In the genomic region with DNA sequence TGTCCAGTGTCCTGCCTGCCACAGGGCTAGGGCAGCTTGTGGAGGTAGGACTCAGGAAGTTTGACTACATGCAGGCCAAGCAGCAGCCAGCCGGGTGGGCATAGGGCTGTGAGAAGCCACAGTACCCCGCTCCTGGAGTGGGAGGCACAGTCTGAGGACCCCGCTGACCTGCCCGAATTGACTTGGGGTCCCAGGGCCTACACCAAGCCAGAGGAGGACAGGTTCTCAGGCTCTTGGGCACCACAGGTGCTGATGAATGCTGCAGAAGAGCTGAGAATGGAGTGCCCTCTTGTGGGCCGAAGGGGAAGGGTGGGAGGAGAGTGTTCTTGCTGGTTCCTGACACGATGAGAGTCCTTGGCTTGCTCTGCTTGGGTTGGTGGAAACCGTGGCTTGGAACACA, we compare ENCODE assay signal across 10 mouse cellular contexts. TPM values are rescaled to one million over a fixed set of nuclear protein-coding genes. Genes with fewer than 3 reads are reported as not detected.
DNase-seq lines count a peak whose midpoint lies in the region; ATAC-seq and TF ChIP-seq lines count a peak whose summit lies in the region.
"Had no signal": no experiment of that assay in that cellular context is flagged by ENCODE, and none has a peak within 500 bp of the region (broad histone marks: within the 10 kb centered on the region; RNA-seq: fewer than 3 reads in every experiment).

No protein-coding gene starts in this region.

- WGBS in lung, postnatal 0 days: 58% methylated on average over 7 of the region's 7 CpGs
- WGBS in forebrain, postnatal 0 days: 61% methylated on average over 7 of the region's 7 CpGs
- 58% methylated on average over 7 of the region's 7 CpGs for WGBS in stomach, postnatal 0 days

- no peak overlapping the region for H3K4me2 ChIP-seq in lung, postnatal 0 days (replicated peaks; ENCODE audit: low read depth, low read length)
- H3K4me2 ChIP-seq in forebrain, postnatal 0 days (ENCODE audit: low read depth): no peak overlapping the region
- H3K4me2 ChIP-seq in stomach, postnatal 0 days (replicated peaks; ENCODE audit: low read depth): no peak overlapping the region

- H3K9me3 ChIP-seq in lung, postnatal 0 days (ENCODE audit: low read length): no peaks in the 10 kb centered on the region
- no peaks in the 10 kb centered on the region for H3K9me3 ChIP-seq in forebrain, postnatal 0 days (ENCODE audit: low read length)
- no peaks in the 10 kb centered on the region for H3K9me3 ChIP-seq in stomach, postnatal 0 days (ENCODE audit: control insufficient read depth, low read length)

- H3K27ac ChIP-seq in lung, postnatal 0 days (ENCODE audit: low read length): no peak overlapping the region
- H3K27ac ChIP-seq in forebrain, postnatal 0 days (ENCODE audit: low read depth, low read length): no peak overlapping the region
- no peak overlapping the region for H3K27ac ChIP-seq in stomach, postnatal 0 days (replicated peaks)

- H3K4me1 ChIP-seq in lung, postnatal 0 days (ENCODE audit: insufficient read depth, low read depth, low read length): no peaks in the 10 kb centered on the region
- no peaks in the 10 kb centered on the region for H3K4me1 ChIP-seq in forebrain, postnatal 0 days (ENCODE audit: insufficient read depth)
- H3K4me1 ChIP-seq in stomach, postnatal 0 days (replicated peaks; ENCODE audit: control insufficient read depth, insufficient read depth): no peaks in the 10 kb centered on the region

- TF ChIP-seq EP300 in lung, postnatal 0 days (IDR thresholded peaks at IDR 0.05): no peak
- TF ChIP-seq EP300 in stomach, postnatal 0 days (optimal IDR thresholded peaks at IDR 0.05): no peak

- H3K36me3 ChIP-seq in lung, postnatal 0 days (ENCODE audit: insufficient read depth, low read length): no peaks in the 10 kb centered on the region
- no peaks in the 10 kb centered on the region for H3K36me3 ChIP-seq in forebrain, postnatal 0 days (ENCODE audit: insufficient read depth)
- H3K36me3 ChIP-seq in stomach, postnatal 0 days (ENCODE audit: control insufficient read depth, insufficient read depth, low read length): no peaks in the 10 kb centered on the region

- TF ChIP-seq CTCF in lung, postnatal 0 days (IDR thresholded peaks at IDR 0.05): peak; percentile 31; the same call in 1 of the 2 replicates
- TF ChIP-seq CTCF in forebrain, postnatal 0 days (IDR thresholded peaks at IDR 0.05; ENCODE audit: low read depth): peak; percentile 50
- peak; percentile 61 for TF ChIP-seq CTCF in stomach, postnatal 0 days (IDR thresholded peaks at IDR 0.05; ENCODE audit: low read depth)

- no peak for ATAC-seq in lung, postnatal 0 days
- no peak for ATAC-seq in forebrain, postnatal 0 days
- ATAC-seq in stomach, postnatal 0 days (ENCODE audit: low FRiP score, low TSS enrichment): no peak

- DNase-seq in lung, postnatal 0 days (ENCODE audit: low spot score): no peak
- no peak for DNase-seq in lung, postnatal 25 days (ENCODE audit: low spot score)
- peak; percentile 15 for DNase-seq in adrenal gland, postnatal 25 days
- peak; percentile 13 for DNase-seq in forebrain, postnatal 0 days
- DNase-seq in left cerebral cortex, adult 8-10 months (ENCODE audit: low spot score in 2 of 2): peak; percentile 5 to 8
- DNase-seq in stomach, postnatal 0 days (ENCODE audit: low spot score): peak; percentile 29
- no peak for DNase-seq in thymus, adult 18-20 months
- no peak for DNase-seq in cerebellum, adult 11-12 months

- H3K9ac ChIP-seq in lung, postnatal 0 days (replicated peaks; ENCODE audit: low read depth): no peak overlapping the region
- H3K9ac ChIP-seq in forebrain, postnatal 0 days: no peak overlapping the region
- no peak overlapping the region for H3K9ac ChIP-seq in stomach, postnatal 0 days (ENCODE audit: low read length)

- no peak overlapping the region for H3K4me3 ChIP-seq in lung, postnatal 0 days (ENCODE audit: low read depth, low read length)
- no peak overlapping the region for H3K4me3 ChIP-seq in forebrain, postnatal 0 days (ENCODE audit: low read depth, low read length)
- no peak overlapping the region for H3K4me3 ChIP-seq in stomach, postnatal 0 days (ENCODE audit: low read depth, low read length)

- H3K27me3 ChIP-seq in lung, postnatal 0 days (replicated peaks; ENCODE audit: insufficient read depth, low read length): no peaks in the 10 kb centered on the region
- H3K27me3 ChIP-seq in forebrain, postnatal 0 days (ENCODE audit: insufficient read depth, low read length): no peaks in the 10 kb centered on the region
- no peaks in the 10 kb centered on the region for H3K27me3 ChIP-seq in stomach, postnatal 0 days (ENCODE audit: control insufficient read depth, insufficient read depth, low read length)

RNA-seq across cellular contexts. Expression of gene Gm11487, which starts 39.8 kb away (rescaled TPM):
- polyA plus RNA-seq in lung, postnatal 0 days (2015; fragmentation: Nextera tagmentation; extraction: Ambion mirVana): not detected in 2 replicates
- not detected in 2 replicates for total RNA-seq in adrenal gland, postnatal 25 days (2021)
- not detected in 2 replicates for total RNA-seq in forebrain, postnatal 0 days (2014; rRNA removed)
- not detected in 2 replicates for polyA plus RNA-seq in forebrain, postnatal 0 days (2015; fragmentation: Nextera tagmentation; extraction: Ambion mirVana)
- total RNA-seq in left cerebral cortex, adult 8-10 months (2022): not detected
- polyA plus RNA-seq in stomach, postnatal 0 days (2015; fragmentation: Nextera tagmentation; extraction: Ambion mirVana): not detected in 2 replicates
- total RNA-seq: layer of hippocampus, postnatal 25 days had no signal
- polyA plus RNA-seq: spleen, adult 2 months had no signal

Comparison
In these comparisons a context has a peak if more than half of its experiments do, and no peak if none do; other contexts are left out.
1. DNase-seq: peak in adrenal gland, postnatal 25 days (single experiment), forebrain, postnatal 0 days (single experiment), left cerebral cortex, adult 8-10 months (2 of 2) and stomach, postnatal 0 days (single experiment); none in lung, postnatal 0 days (single experiment), lung, postnatal 25 days (single experiment), thymus, adult 18-20 months (0 of 2) and cerebellum, adult 11-12 months (single experiment).
2. Peak in every context shown above with its lines, with median percentiles within 50 percentile points of each other: CTCF ChIP-seq.